In the genomic region with DNA sequence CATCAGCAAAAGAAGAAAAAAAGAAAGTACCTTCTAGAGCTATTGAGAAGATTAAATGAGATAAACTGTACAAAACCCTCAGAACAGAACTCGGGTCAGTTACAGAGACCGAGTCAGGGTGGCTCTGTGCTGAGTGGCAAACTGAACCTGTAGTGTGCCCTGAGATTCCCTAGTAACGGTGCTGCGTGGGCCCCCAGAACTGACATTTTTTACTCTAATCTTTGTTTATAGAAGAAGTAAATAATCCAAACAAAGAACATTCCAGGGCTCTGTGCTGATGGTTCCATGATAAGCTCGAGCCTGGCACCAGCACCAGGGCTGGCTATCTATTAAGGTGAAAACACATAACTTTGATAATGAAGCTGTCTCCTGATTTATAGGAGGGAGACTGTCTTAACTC, we compare ENCODE assay signal across 15 mouse cellular contexts.
"Had no signal": no experiment of that assay in that cellular context is flagged by ENCODE, and none has a peak within 500 bp of the region (broad histone marks: within the 10 kb centered on the region; RNA-seq: fewer than 3 reads in every experiment).

No protein-coding gene starts in this region.

- H3K4me1 ChIP-seq: liver, embryonic 15.5 days; megakaryocyte, embryonic 14.5 days; midbrain, embryonic 13.5 days; neural tube, embryonic 15.5 days had no signal

- ATAC-seq: intestine, embryonic 16.5 days; midbrain, embryonic 13.5 days had no signal

- H3K9me3 ChIP-seq: kidney, embryonic 15.5 days; liver, embryonic 15.5 days; megakaryocyte, embryonic 14.5 days; midbrain, embryonic 13.5 days; neural tube, embryonic 15.5 days had no signal

- DNase-seq: kidney, adult 2 months; kidney, postnatal 14 days; lung, adult 2 months; right cerebral cortex, adult 18-20 months; spleen, adult 18-20 months; thymus, postnatal 4 days had no signal

- H3K36me3 ChIP-seq: kidney, embryonic 15.5 days; liver, embryonic 15.5 days; midbrain, embryonic 13.5 days; neural tube, embryonic 15.5 days had no signal

- H3K27me3 ChIP-seq: kidney, embryonic 15.5 days; liver, embryonic 15.5 days; megakaryocyte, embryonic 14.5 days; neural tube, embryonic 15.5 days had no signal

- H3K4me2 ChIP-seq: kidney, embryonic 15.5 days; liver, embryonic 15.5 days; midbrain, embryonic 13.5 days; neural tube, embryonic 15.5 days had no signal

- H3K27ac ChIP-seq: kidney, embryonic 15.5 days; left cerebral cortex, adult 2 months; liver, embryonic 15.5 days; macrophage; midbrain, embryonic 13.5 days; neural tube, embryonic 15.5 days had no signal

- H3K9ac ChIP-seq: kidney, embryonic 15.5 days; liver, embryonic 15.5 days; midbrain, embryonic 13.5 days; neural tube, embryonic 15.5 days had no signal

- H3K4me3 ChIP-seq: kidney, embryonic 15.5 days; left cerebral cortex, adult 2 months; liver, embryonic 15.5 days; megakaryocyte, embryonic 14.5 days; midbrain, embryonic 13.5 days; myocyte; neural tube, embryonic 15.5 days had no signal
